Mouse (Mus musculus) spleen, adult 2 months (tissue): ENCODE measurements around the gene Gm10972. TPM values are rescaled to one million over a fixed set of nuclear protein-coding genes. Genes with fewer than 3 reads are reported as not detected.
"Not testable (repeated sequence)": the region's sequence is repeated elsewhere in the genome, so short reads cannot be mapped to it uniquely, and the experiment has no call there.

Source experiments
- DNase-seq, 2 experiments: peaks; one replicate each; pipeline versions ENCODE4 v3.0.0 to v3.0.0-alpha.2; 2012 to 2021; ENCODE audit warnings: low spot score in 2 of 2, low read depth in 1 of 2
- H3K27ac ChIP-seq: fragments of 200-500 bp; 2 replicates; pipeline ENCODE4 v1.5.1; 2012; ENCODE audit warnings: low read length, inconsistent platforms; ENCODE audit not compliant: insufficient read depth
- H3K27me3 ChIP-seq: fragments of 200-500 bp; 2 replicates; pipeline ENCODE4 v1.6.1; 2012; ENCODE audit warnings: mild to moderate bottlenecking, moderate library complexity, low read length, inconsistent platforms; ENCODE audit not compliant: control insufficient read depth, insufficient read depth
- H3K36me3 ChIP-seq: fragments of 200-500 bp; 2 replicates; pipeline ENCODE4 v1.6.1; 2012; ENCODE audit warnings: mild to moderate bottlenecking, low read length, inconsistent platforms; ENCODE audit not compliant: control insufficient read depth, insufficient read depth
- H3K4me1 ChIP-seq: fragments of 200-500 bp; 2 replicates; pipeline ENCODE4 v1.6.1; 2011; ENCODE audit warnings: inconsistent platforms; ENCODE audit not compliant: control insufficient read depth, insufficient read depth, insufficient read length
- H3K4me3 ChIP-seq: fragments of 200-500 bp; 2 replicates; pipeline ENCODE4 v1.5.1; 2011; ENCODE audit warnings: mild to moderate bottlenecking, inconsistent platforms; ENCODE audit not compliant: insufficient read depth, insufficient read length; ENCODE audit errors: extremely low read depth
- CTCF ChIP-seq: fragments of 200-500 bp; IDR thresholded peaks from 2 replicates; pipeline ENCODE4 v1.5.1; 2011; ENCODE audit warnings: mild to moderate bottlenecking, inconsistent platforms; ENCODE audit not compliant: insufficient read depth, insufficient read length, insufficient replicate concordance; ENCODE audit errors: extremely low read depth
- POLR2A ChIP-seq: fragments of 200-500 bp; IDR thresholded peaks from 2 replicates; pipeline ENCODE4 v1.6.1; 2011; ENCODE audit warnings: low read depth, low read length, inconsistent platforms
- WGBS: fragments of 180-500 bp; shearing (Covaris S2); methylation state at CpG from one replicate; pipeline ENCODE4 v1.1.7; 2018; 5-methylcytosine and 5-hydroxymethylcytosine counted together
- polyA plus RNA-seq: library from polyadenylated mRNA; depleted of rRNA; stranded (reverse); fragments of >200 nt; gene quantifications from 2 replicates; pipeline ENCODE4 v1.2.3, GENCODE M21; 2012; rRNA removed

Gm10972 gene
- polyA plus RNA-seq: not detected in 2 replicates

- not testable (repeated sequence) for H3K4me3 ChIP-seq, H3K27ac ChIP-seq, H3K4me1 ChIP-seq, H3K27me3 ChIP-seq, H3K36me3 ChIP-seq, DNase-seq
- 90% methylated on average over 2 of the region's 2 CpGs for WGBS
Measured at GRCm38 (mm10) chr3:94642495-94643162, at the start of gene Gm10972. Gm10972 (plus strand) TSS chr3:94643112.

- H3K4me1 ChIP-seq: no peaks in the 10 kb centered on the region
- H3K27ac ChIP-seq: no peak overlapping the region
- H3K36me3 ChIP-seq: no peaks in the 10 kb centered on the region
- H3K4me3 ChIP-seq: no peak overlapping the region
- TF ChIP-seq CTCF (no peak), POLR2A (no peak)
- no peak for DNase-seq
- 91% methylated on average over 6 of the region's 6 CpGs for WGBS
- H3K27me3 ChIP-seq: no peaks in the 10 kb centered on the region
Measured at GRCm38 (mm10) chr3:94595871-94596287, 47.0 kb upstream of the Gm10972 start.

- DNase-seq: no peak
- no peak overlapping the region for H3K27ac ChIP-seq
- WGBS: 69% methylated on average over 3 of the region's 3 CpGs
Measured at GRCm38 (mm10) chr3:94597224-94597779, 45.6 kb upstream of the Gm10972 start.

GRCm38 (mm10) chr3:94601959-94602358 lies 41.0 kb upstream of the Gm10972 start:
- peak in 1 of 2 experiments; percentile 46 for DNase-seq
- no peak overlapping the region for H3K27ac ChIP-seq
- no peaks in the 10 kb centered on the region for H3K27me3 ChIP-seq
- H3K4me3 ChIP-seq: no peak overlapping the region
- no peaks in the 10 kb centered on the region for H3K36me3 ChIP-seq
- WGBS: 0% methylated on average over 4 of the region's 4 CpGs
- TF ChIP-seq CTCF (peak; percentile 49; the same call in 1 of the 2 replicates), POLR2A (no peak)
- H3K4me1 ChIP-seq: no peaks in the 10 kb centered on the region

More at GRCm38 (mm10) chr3:94597224-94597779, 45.6 kb upstream of the Gm10972 start:
- Histone ChIP-seq H3K27me3 (no peaks in the 10 kb centered on the region), H3K4me3 (no peak overlapping the region), H3K36me3 (no peaks in the 10 kb centered on the region), H3K4me1 (no peaks in the 10 kb centered on the region)
- no peak for TF ChIP-seq CTCF
- no peak for TF ChIP-seq POLR2A

GRCm38 (mm10) chr3:94609621-94610020 lies 33.3 kb upstream of the Gm10972 start:
- H3K4me1 ChIP-seq: no peaks in the 10 kb centered on the region
- 58% methylated on average over 3 of the region's 3 CpGs for WGBS
- no peaks in the 10 kb centered on the region for H3K36me3 ChIP-seq
- no peak overlapping the region for H3K4me3 ChIP-seq
- H3K27ac ChIP-seq: no peak overlapping the region
- DNase-seq: no peak
- H3K27me3 ChIP-seq: no peaks in the 10 kb centered on the region
- TF ChIP-seq CTCF (no peak), POLR2A (no peak)

- 78% methylated on average over 2 of the region's 2 CpGs for WGBS
- no peaks in the 10 kb centered on the region for H3K27me3 ChIP-seq
- DNase-seq: no peak
Measured at GRCm38 (mm10) chr3:94610581-94610980, 32.3 kb upstream of the Gm10972 start.

GRCm38 (mm10) chr3:94611343-94611742 lies 31.6 kb upstream of the Gm10972 start:
- WGBS: 74% methylated on average over 4 of the region's 4 CpGs
- Histone ChIP-seq H3K27ac (no peak overlapping the region), H3K4me1 (no peaks in the 10 kb centered on the region), H3K36me3 (no peaks in the 10 kb centered on the region), H3K27me3 (no peaks in the 10 kb centered on the region), H3K4me3 (no peak overlapping the region)
- DNase-seq: no peak
- no peak for TF ChIP-seq CTCF
- no peak for TF ChIP-seq POLR2A

More at GRCm38 (mm10) chr3:94610581-94610980, 32.3 kb upstream of the Gm10972 start:
- Histone ChIP-seq H3K4me1 (no peaks in the 10 kb centered on the region), H3K36me3 (no peaks in the 10 kb centered on the region), H3K4me3 (no peak overlapping the region), H3K27ac (no peak overlapping the region)
- TF ChIP-seq CTCF (no peak), POLR2A (no peak)
